Mouse (Mus musculus): Measurements from ENCODE around the gene Gosr2.

The Gosr2 gene

GRCm38 (mm10) chr11:103697565-103698176 is at the start of gene Gosr2:
TSS of gene Gosr2 (minus strand) at chr11:103697898.
- peak; percentile 98 for DNase-seq (ENCODE audit: low read depth, low spot score)

- DNase-seq (ENCODE audit: low read depth, low spot score): no peak
These were observed 37.5 kb upstream of the Gosr2 start for GRCm38 (mm10) chr11:103735046-103735781.

- DNase-seq (ENCODE audit: low read depth, low spot score): no peak
These were observed 36.8 kb upstream of the Gosr2 start for GRCm38 (mm10) chr11:103734411-103735045.

- DNase-seq (ENCODE audit: low read depth, low spot score): no peak
These were observed 36.3 kb upstream of the Gosr2 start for GRCm38 (mm10) chr11:103733961-103734360.

- no peak for DNase-seq (ENCODE audit: low read depth, low spot score)
These were observed 35.4 kb upstream of the Gosr2 start for GRCm38 (mm10) chr11:103733069-103733468.

- no peak for DNase-seq (ENCODE audit: low read depth, low spot score)
These were observed 34.6 kb upstream of the Gosr2 start for GRCm38 (mm10) chr11:103732306-103732705.

- no peak for DNase-seq (ENCODE audit: low read depth, low spot score)
These were observed 33.9 kb upstream of the Gosr2 start for GRCm38 (mm10) chr11:103731594-103731993.

- no peak for DNase-seq (ENCODE audit: low read depth, low spot score)
These were observed 31.7 kb upstream of the Gosr2 start for GRCm38 (mm10) chr11:103729282-103729985.

GRCm38 (mm10) chr11:103724331-103724771 is 26.7 kb upstream of the Gosr2 start:
- DNase-seq (ENCODE audit: low read depth, low spot score): no peak

- DNase-seq (ENCODE audit: low read depth, low spot score): no peak
These were observed 24.4 kb upstream of the Gosr2 start for GRCm38 (mm10) chr11:103722040-103722481.

GRCm38 (mm10) chr11:103721468-103722039 is 23.9 kb upstream of the Gosr2 start:
- DNase-seq (ENCODE audit: low read depth, low spot score): peak; percentile 48

- no peak for DNase-seq (ENCODE audit: low read depth, low spot score)
These were observed 21.7 kb upstream of the Gosr2 start for GRCm38 (mm10) chr11:103719436-103719835.

GRCm38 (mm10) chr11:103716971-103717370 is 19.3 kb upstream of the Gosr2 start:
- DNase-seq (ENCODE audit: low read depth, low spot score): no peak

- no peak for DNase-seq (ENCODE audit: low read depth, low spot score)
These were observed 16.4 kb upstream of the Gosr2 start for GRCm38 (mm10) chr11:103714074-103714473.

GRCm38 (mm10) chr11:103711851-103712587 is 14.3 kb upstream of the Gosr2 start:
- no peak for DNase-seq (ENCODE audit: low read depth, low spot score)

- no peak for DNase-seq (ENCODE audit: low read depth, low spot score)
These were observed 12.3 kb upstream of the Gosr2 start for GRCm38 (mm10) chr11:103709982-103710381.

GRCm38 (mm10) chr11:103707005-103707404 is 9.3 kb upstream of the Gosr2 start:
- DNase-seq (ENCODE audit: low read depth, low spot score): no peak

GRCm38 (mm10) chr11:103698226-103698625 is 528 bp upstream of the Gosr2 start:
- DNase-seq (ENCODE audit: low read depth, low spot score): no peak

- peak; percentile 65 for DNase-seq (ENCODE audit: low read depth, low spot score)
These were observed 690 bp downstream of the Gosr2 start for GRCm38 (mm10) chr11:103696851-103697564.

- DNase-seq (ENCODE audit: low read depth, low spot score): no peak
These were observed 4.5 kb downstream of the Gosr2 start for GRCm38 (mm10) chr11:103693241-103693640.
